Mouse (Mus musculus) myocyte (in vitro differentiated cells): ENCODE measurements at regions not wholly inside any gene's neighbourhood (a gene's known extent, or its start where the extent isn't known, plus 50 kb on each side); places are given as distances from the start of the nearest gene placed in this dataset.

Experiments
- E2F4 ChIP-seq: IDR thresholded peaks from one replicate; pipeline ENCODE4 v1.6.1; 2011; ENCODE audit warnings: mild to moderate bottlenecking, control low read depth, moderate library complexity; ENCODE audit not compliant: insufficient read depth
- MAX ChIP-seq: IDR thresholded peaks from one replicate; pipeline ENCODE4 v1.6.1; 2011; ENCODE audit warnings: low read depth, mild to moderate bottlenecking, control low read depth
- MYOD1 ChIP-seq, 3 experiments: IDR thresholded peaks; one replicate each; pipeline ENCODE4 v1.6.1; 2011; ENCODE audit warnings: control low read depth in 2 of 3, low read depth in 2 of 3, mild to moderate bottlenecking in 2 of 3, moderate library complexity in 1 of 3; ENCODE audit not compliant: insufficient read length in 2 of 3, control insufficient read depth in 1 of 3
- POLR2A ChIP-seq: IDR thresholded peaks from one replicate; pipeline ENCODE4 v1.6.1; 2011; ENCODE audit warnings: low read depth, mild to moderate bottlenecking, control low read depth, moderate library complexity; ENCODE audit not compliant: insufficient read length
- POLR2AphosphoS2 ChIP-seq: IDR thresholded peaks from one replicate; pipeline ENCODE4 v1.6.1; 2011; ENCODE audit warnings: low read depth, control low read depth; ENCODE audit not compliant: insufficient read length
- SRF ChIP-seq: IDR thresholded peaks from one replicate; pipeline ENCODE4 v1.6.1; 2011; ENCODE audit warnings: low read depth; ENCODE audit not compliant: control insufficient read depth, insufficient read length
- TCF12 ChIP-seq: IDR thresholded peaks from one replicate; pipeline ENCODE4 v1.6.1; 2011; ENCODE audit warnings: mild to moderate bottlenecking, control low read depth; ENCODE audit not compliant: poor library complexity, insufficient read depth, severe bottlenecking
- TCF3 ChIP-seq: IDR thresholded peaks from one replicate; pipeline ENCODE4 v1.6.1; 2011; ENCODE audit warnings: low read depth, control low read depth; ENCODE audit not compliant: insufficient read length
- USF1 ChIP-seq: IDR thresholded peaks from one replicate; pipeline ENCODE4 v1.6.1; 2011; ENCODE audit warnings: low read depth, mild to moderate bottlenecking, control low read depth, moderate library complexity

- TF ChIP-seq POLR2A (no peak), POLR2AphosphoS2 (no peak), TCF12 (no peak), USF1 (no peak), MAX (no peak), SRF (no peak), MYOD1 (IDR thresholded peaks at IDR 0.05; ENCODE audit: control insufficient read depth in 1 of 3, insufficient read length in 2 of 3, low read depth in 2 of 3) (no peak), E2F4 (no peak), TCF3 (no peak)
These were observed 50.7 kb upstream of the Zdhhc17 start for GRCm38 (mm10) chr10:111060626-111061025.
